Mouse (Mus musculus): Measurements from ENCODE around the gene Ptpn18.

DNA sequence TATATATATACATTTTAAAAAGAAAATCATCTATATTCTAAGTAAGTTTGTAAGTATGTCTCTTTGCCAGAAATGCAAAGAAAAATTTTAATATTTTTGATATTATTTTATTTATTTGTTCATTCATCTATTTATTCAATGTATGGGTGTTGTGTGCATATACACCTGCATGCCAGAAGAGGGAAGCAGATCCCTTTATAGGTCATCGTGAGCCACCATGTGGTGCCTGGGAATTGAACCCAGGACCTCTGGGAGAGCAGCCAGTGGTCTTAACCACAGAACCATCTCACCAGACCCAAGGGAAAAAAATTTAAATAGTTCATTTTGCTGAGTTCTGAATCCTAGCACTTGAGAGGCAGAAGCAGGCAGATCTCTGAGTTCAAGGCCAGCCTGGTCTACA is 58.7 kb downstream of the Ptpn18 start:
- TF ChIP-seq GATA1 (IDR thresholded peaks at IDR 0.05; ENCODE audit: borderline replicate concordance, low read length): no peak
- no peak for TF ChIP-seq FLI1 (IDR thresholded peaks at IDR 0.05; ENCODE audit: low read length)
